Mouse (Mus musculus) megakaryocyte, embryonic 14.5 days (primary cell): Measurements from ENCODE around the gene Glt8d2.

Source experiments
- FLI1 ChIP-seq: IDR thresholded peaks from 2 replicates; pipeline ENCODE4 v1.6.1; 2012; ENCODE audit warnings: low read length, inconsistent platforms, mixed read lengths
- GATA1 ChIP-seq: IDR thresholded peaks from 3 replicates; pipeline ENCODE4 v1.6.1; 2012; ENCODE audit warnings: mixed read lengths, low read length, inconsistent platforms, borderline replicate concordance

DNA sequence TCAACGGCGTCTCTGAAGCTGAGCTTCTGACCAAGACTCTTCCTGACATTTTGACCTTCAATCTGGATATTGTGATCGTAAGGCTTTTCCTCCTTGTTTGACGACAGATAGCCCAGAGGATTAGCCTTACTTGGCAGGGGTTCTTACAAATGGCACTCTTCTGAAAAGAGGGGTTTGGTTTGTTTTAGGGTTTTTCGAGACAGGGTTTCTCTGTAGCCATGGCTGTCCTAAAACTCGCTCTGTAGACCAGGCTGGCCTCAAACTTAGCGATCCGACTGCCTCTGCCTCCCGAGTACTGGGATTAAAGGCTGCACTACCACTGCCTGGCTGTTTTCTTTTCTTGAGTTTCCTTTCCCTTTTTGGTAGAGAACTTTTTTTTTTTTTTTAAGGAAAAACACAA, 49.0 kb downstream of the Glt8d2 start:
- no peak for TF ChIP-seq GATA1
- TF ChIP-seq FLI1, result no peak
